Mouse (Mus musculus) heart, embryonic 14.5 days (tissue): ENCODE measurements around the gene Gpx1. TPM values are rescaled to one million over a fixed set of nuclear protein-coding genes. Genes with fewer than 3 reads are reported as not detected.
A peak's percentile ranks its signal among the peaks of the same experiment; 100 is the strongest.

Experiments
- ATAC-seq: fragments of 200-750 bp; cut with Nextera tagmentation; 2 replicates; pipeline ENCODE4 v1.8.0; 2017; ENCODE audit warnings: low read depth, moderate TSS enrichment; ENCODE audit not compliant: insufficient number of reproducible peaks, insufficient read depth, low FRiP score
- H3K27ac ChIP-seq, 2 experiments: fragments of 200-500 bp in 1 of 2; fragments of 300-500 bp in 1 of 2; sonication (generic) in 1 of 2; replicated peaks in 1 of 2; 2 replicates each; pipeline ENCODE4 v1.5.1; 2012 to 2014; ENCODE audit warnings: low read depth in 2 of 2, low read length in 2 of 2, control low read depth in 1 of 2, mild to moderate bottlenecking in 1 of 2, mixed read lengths in 1 of 2; ENCODE audit not compliant: control insufficient read depth in 1 of 2, insufficient read depth in 1 of 2
- H3K27me3 ChIP-seq: fragments of 300-500 bp; sonication (generic); 2 replicates; pipeline ENCODE4 v1.6.1; 2014; ENCODE audit warnings: mild to moderate bottlenecking, low read length, control low read depth; ENCODE audit not compliant: control insufficient read depth, insufficient read depth
- H3K36me3 ChIP-seq: fragments of 300-500 bp; sonication (generic); 2 replicates; pipeline ENCODE4 v1.6.1; 2014; ENCODE audit warnings: mild to moderate bottlenecking, control low read depth, low read length, mixed read lengths; ENCODE audit not compliant: control insufficient read depth, insufficient read depth
- H3K4me1 ChIP-seq, 2 experiments: fragments of 200-500 bp in 1 of 2; fragments of 300-500 bp in 1 of 2; sonication (generic) in 1 of 2; 2 replicates each; pipeline ENCODE4 v1.6.1; 2012 to 2014; ENCODE audit warnings: low read length in 2 of 2, control low read depth in 1 of 2, mixed read lengths in 1 of 2; ENCODE audit not compliant: control insufficient read depth in 2 of 2, insufficient read depth in 2 of 2
- H3K4me2 ChIP-seq: fragments of 300-500 bp; sonication (generic); 2 replicates; pipeline ENCODE4 v1.6.1; 2014; ENCODE audit warnings: mild to moderate bottlenecking, low read length
- H3K4me3 ChIP-seq, 2 experiments: fragments of 200-500 bp in 1 of 2; fragments of 300-500 bp in 1 of 2; sonication (generic) in 1 of 2; 2 replicates each; pipeline ENCODE4 v1.5.1; 2012 to 2014; ENCODE audit warnings: low read length in 2 of 2, mild to moderate bottlenecking in 2 of 2, control low read depth in 1 of 2, low read depth in 1 of 2, moderate library complexity in 1 of 2; ENCODE audit not compliant: control insufficient read depth in 1 of 2, insufficient read depth in 1 of 2
- H3K9ac ChIP-seq: fragments of 300-500 bp; sonication (generic); 2 replicates; pipeline ENCODE4 v1.6.1; 2014; ENCODE audit warnings: mild to moderate bottlenecking, low read length
- H3K9me3 ChIP-seq: fragments of 300-500 bp; sonication (generic); 2 replicates; pipeline ENCODE4 v1.6.1; 2016; ENCODE audit warnings: low read length, control low read depth; ENCODE audit not compliant: control insufficient read depth
- WGBS: fragments of 180-500 bp; shearing (Covaris S2); extraction: QIAGEN DNeasy Blood & Tissue Kit; methylation state at CpG from one replicate; pipeline ENCODE4 v1.1.7; 2014; 5-methylcytosine and 5-hydroxymethylcytosine counted together
- polyA plus RNA-seq: library from polyadenylated mRNA; unstranded; fragments of >200 nt; fragmentation: Nextera tagmentation; extraction: Ambion mirVana; gene quantifications from 2 replicates; pipeline ENCODE4 v1.2.1, GENCODE M21; 2014

Gpx1 gene
- polyA plus RNA-seq: 694 and 725 TPM in 2 replicates

- WGBS: under 1% methylated on average over 49 of the region's 49 CpGs
- H3K4me2 ChIP-seq: peak within 1 kb of the TSS; percentile 92
- H3K27me3 ChIP-seq: no peaks in the 10 kb centered on the region
- peaks cover 34% of the 10 kb centered on the region for H3K36me3 ChIP-seq
- H3K9ac ChIP-seq: peak within 1 kb of the TSS; percentile 80
- H3K27ac ChIP-seq: peak within 1 kb of the TSS; percentile 87 to 92
- peak within 1 kb of the TSS; percentile 56 to 60 for H3K4me3 ChIP-seq
- H3K9me3 ChIP-seq: no peaks in the 10 kb centered on the region
- ATAC-seq: peak; percentile 94
- peaks cover 11 to 25% of the 10 kb centered on the region in 2 experiments for H3K4me1 ChIP-seq
Measured at GRCm38 (mm10) chr9:108338886-108339781, at the start of gene Gpx1. TSS of gene Gpx1 (plus strand) at chr9:108338903.

GRCm38 (mm10) chr9:108289347-108289746 is 49.4 kb upstream of the Gpx1 start:
- H3K36me3 ChIP-seq: peaks cover 5% of the 10 kb centered on the region
- H3K4me2 ChIP-seq: peak overlapping the region; percentile 74
- ATAC-seq: no peak
- H3K27ac ChIP-seq: no peak overlapping the region
- H3K27me3 ChIP-seq: no peaks in the 10 kb centered on the region
- no peaks in the 10 kb centered on the region for H3K9me3 ChIP-seq
- 65% methylated on average over 2 of the region's 2 CpGs for WGBS
- no peak overlapping the region for H3K4me3 ChIP-seq
- H3K9ac ChIP-seq: peak overlapping the region; percentile 79
- peaks cover 0 to 5% of the 10 kb centered on the region in 2 experiments; a peak in 1 of 4 replicates for H3K4me1 ChIP-seq

- Histone ChIP-seq H3K27ac (peak within 1 kb of the TSS; percentile 80 to 82), H3K4me2 (peak within 1 kb of the TSS; percentile 74), H3K36me3 (peaks cover 13% of the 10 kb centered on the region), H3K4me3 (peak within 1 kb of the TSS; percentile 48 to 83), H3K9me3 (no peaks in the 10 kb centered on the region), H3K4me1 (peaks cover 0 to 5% of the 10 kb centered on the region in 2 experiments; a peak in 1 of 4 replicates), H3K27me3 (no peaks in the 10 kb centered on the region), H3K9ac (peak within 1 kb of the TSS; percentile 79)
- under 1% methylated on average over 32 of the region's 32 CpGs for WGBS
- ATAC-seq: peak; percentile 95
Measured at GRCm38 (mm10) chr9:108290016-108290750, 48.5 kb upstream of the Gpx1 start, which contains the start of gene Nicn1. TSS of gene Nicn1 (plus strand) at chr9:108290429.

- Histone ChIP-seq H3K4me1 (peaks cover 0 to 5% of the 10 kb centered on the region in 2 experiments; a peak in 1 of 4 replicates), H3K9ac (peak overlapping the region; percentile 63), H3K27ac (0 out of 4 replicates have a peak overlapping the region, but pooled peaks of 1 of the 2 experiments have one; percentile 15), H3K36me3 (peaks cover 19% of the 10 kb centered on the region), H3K4me3 (peak overlapping the region; percentile 48 to 83), H3K4me2 (peak overlapping the region; percentile 74), H3K9me3 (no peaks in the 10 kb centered on the region), H3K27me3 (no peaks in the 10 kb centered on the region)
- ATAC-seq: no peak
- 39% methylated on average over 6 of the region's 6 CpGs for WGBS
Measured at GRCm38 (mm10) chr9:108290773-108291172, 47.9 kb upstream of the Gpx1 start.

GRCm38 (mm10) chr9:108296453-108297355 is 42.0 kb upstream of the Gpx1 start, which contains the start of gene Amt:
TSS of gene Amt (plus strand) at chr9:108296853.
- Histone ChIP-seq H3K9ac (peak within 1 kb of the TSS; percentile 49), H3K4me2 (peak within 1 kb of the TSS; percentile 52), H3K36me3 (peaks cover 32% of the 10 kb centered on the region), H3K27me3 (no peaks in the 10 kb centered on the region), H3K4me3 (peak within 1 kb of the TSS; percentile 31 to 48), H3K27ac (peak within 1 kb of the TSS in 1 of 2 experiments; percentile 10; a peak in 1 of 4 replicates), H3K4me1 (peaks cover 5 to 7% of the 10 kb centered on the region in 2 experiments; a peak in 3 of 4 replicates), H3K9me3 (no peaks in the 10 kb centered on the region)
- ATAC-seq: peak; percentile 45; the same call in 1 of the 2 replicates
- 29% methylated on average over 18 of the region's 18 CpGs for WGBS

GRCm38 (mm10) chr9:108301853-108302252 is 36.9 kb upstream of the Gpx1 start:
- H3K27ac ChIP-seq: no peak overlapping the region
- no peak for ATAC-seq
- no peak overlapping the region for H3K4me3 ChIP-seq
- peaks cover 37% of the 10 kb centered on the region for H3K36me3 ChIP-seq
- WGBS: 83% methylated on average over 3 of the region's 3 CpGs
- H3K27me3 ChIP-seq: no peaks in the 10 kb centered on the region
- no peak overlapping the region for H3K9ac ChIP-seq
- H3K9me3 ChIP-seq: no peaks in the 10 kb centered on the region
- H3K4me2 ChIP-seq: no peak overlapping the region
- H3K4me1 ChIP-seq: peaks cover 7 to 19% of the 10 kb centered on the region in 2 experiments
